ENCODE assay signal across 16 mouse cellular contexts in genomic region chr6:19755647-19756046, GRCm38 (mm10).
"Had no signal": no experiment of that assay in that cellular context is flagged by ENCODE, and none has a peak within 500 bp of the region (broad histone marks: within the 10 kb centered on the region; RNA-seq: fewer than 3 reads in every experiment).

No protein-coding gene starts in this region.

- H3K4me2 ChIP-seq: lung, embryonic 15.5 days; midbrain, embryonic 13.5 days; neural tube, embryonic 12.5 days; stomach, embryonic 15.5 days had no signal

- H3K9me3 ChIP-seq: lung, embryonic 15.5 days; midbrain, embryonic 13.5 days; neural tube, embryonic 12.5 days; stomach, embryonic 15.5 days had no signal

- H3K4me3 ChIP-seq: lung, embryonic 15.5 days; megakaryocyte, embryonic 14.5 days; midbrain, embryonic 13.5 days; neural tube, embryonic 12.5 days; stomach, embryonic 15.5 days had no signal

- ATAC-seq: liver, postnatal 0 days; lung, postnatal 0 days; midbrain, embryonic 13.5 days had no signal

- H3K27ac ChIP-seq: lung, embryonic 15.5 days; macrophage; midbrain, embryonic 13.5 days; neural tube, embryonic 12.5 days; stomach, embryonic 15.5 days; stomach, postnatal 0 days had no signal

- H3K36me3 ChIP-seq: lung, embryonic 15.5 days; midbrain, embryonic 13.5 days; neural tube, embryonic 12.5 days; stomach, embryonic 15.5 days had no signal

- H3K27me3 ChIP-seq: lung, embryonic 15.5 days; megakaryocyte, embryonic 14.5 days; midbrain, embryonic 13.5 days; neural tube, embryonic 12.5 days; stomach, embryonic 15.5 days had no signal

- H3K9ac ChIP-seq: liver, postnatal 0 days; lung, embryonic 15.5 days; midbrain, embryonic 13.5 days; neural tube, embryonic 12.5 days; stomach, embryonic 15.5 days had no signal

- H3K4me1 ChIP-seq: lung, embryonic 15.5 days; megakaryocyte, embryonic 14.5 days; midbrain, embryonic 13.5 days; neural tube, embryonic 12.5 days; stomach, embryonic 15.5 days had no signal

- DNase-seq: liver, postnatal 0 days; lung, adult 2 months; lung, postnatal 14 days; lung, postnatal 36 days; right cerebral cortex, postnatal 14 days; thymus, adult 2 months; thymus, postnatal 25 days; thymus, postnatal 4 days had no signal
